Mouse (Mus musculus): ENCODE measurements around the gene Slc25a48. TPM values are rescaled to one million over a fixed set of nuclear protein-coding genes. Genes with fewer than 3 reads are reported as not detected.

Gene Slc25a48
- polyA plus RNA-seq (2014; fragmentation: Illumina TruSeq; extraction: RNeasy Lipid Tissue Mini Kit (QIAGEN cat#74804); ENCODE audit: low read depth, low replicate concordance) = 4.8 TPM

GRCm38 (mm10) chr13:56438211-56439075, at the start of gene Slc25a48:
Slc25a48 (plus strand) TSS chr13:56438355.

GRCm38 (mm10) chr13:56426365-56426764, 11.8 kb upstream of the Slc25a48 start, which contains the start of gene Gm3045:
Gm3045 (plus strand) TSS chr13:56426594.

GRCm38 (mm10) chr13:56482146-56482545, 44.0 kb downstream of the Slc25a48 start, which contains the start of gene Il9:
Il9 (minus strand) TSS chr13:56482246.

GRCm38 (mm10) chr13:56522081-56522820, 84.1 kb downstream of the Slc25a48 start, which contains the start of gene Fbxl21:
Fbxl21 (plus strand) TSS chr13:56522472.

Other genes with a start within 250 kb of the Slc25a48 start
- gene Neurog1, start 186.2 kb upstream of the Slc25a48 start, polyA plus RNA-seq (2014; fragmentation: Illumina TruSeq; extraction: RNeasy Lipid Tissue Mini Kit (QIAGEN cat#74804); ENCODE audit: low read depth, low replicate concordance) = not detected
- 18.8 TPM for gene Cxcl14, start 141.8 kb upstream of the Slc25a48 start, polyA plus RNA-seq (2014; fragmentation: Illumina TruSeq; extraction: RNeasy Lipid Tissue Mini Kit (QIAGEN cat#74804); ENCODE audit: low read depth, low replicate concordance)
- gene Gm3045, start 11.8 kb upstream of the Slc25a48 start, polyA plus RNA-seq (2014; fragmentation: Illumina TruSeq; extraction: RNeasy Lipid Tissue Mini Kit (QIAGEN cat#74804); ENCODE audit: low read depth, low replicate concordance) = not detected
- not detected for gene Il9, start 43.9 kb downstream of the Slc25a48 start, polyA plus RNA-seq (2014; fragmentation: Illumina TruSeq; extraction: RNeasy Lipid Tissue Mini Kit (QIAGEN cat#74804); ENCODE audit: low read depth, low replicate concordance)
- 7.3 TPM for gene Fbxl21, start 84.1 kb downstream of the Slc25a48 start, polyA plus RNA-seq (2014; fragmentation: Illumina TruSeq; extraction: RNeasy Lipid Tissue Mini Kit (QIAGEN cat#74804); ENCODE audit: low read depth, low replicate concordance)
- gene Lect2, start 110.1 kb downstream of the Slc25a48 start, polyA plus RNA-seq (2014; fragmentation: Illumina TruSeq; extraction: RNeasy Lipid Tissue Mini Kit (QIAGEN cat#74804); ENCODE audit: low read depth, low replicate concordance) = 0.61 TPM
- 3.6 TPM for gene Tgfbi, start 171.2 kb downstream of the Slc25a48 start, polyA plus RNA-seq (2014; fragmentation: Illumina TruSeq; extraction: RNeasy Lipid Tissue Mini Kit (QIAGEN cat#74804); ENCODE audit: low read depth, low replicate concordance)

Measured in kidney, adult 10 weeks (tissue).